Mouse (Mus musculus) thymus, adult 2 months (tissue): ENCODE measurements at regions not wholly inside any gene's neighbourhood (a gene's known extent, or its start where the extent isn't known, plus 50 kb on each side); places are given as distances from the start of the nearest gene placed in this dataset.
"Not testable (repeated sequence)": the region's sequence is repeated elsewhere in the genome, so short reads cannot be mapped to it uniquely, and the experiment has no call there.

ENCODE experiments used
- DNase-seq: peaks from one replicate; pipeline ENCODE4 v3.0.0; 2021
- H3K27ac ChIP-seq: fragments of 200-500 bp; 2 replicates; pipeline ENCODE4 v1.5.1; 2012; ENCODE audit warnings: low read length, control low read depth; ENCODE audit not compliant: control insufficient read depth, insufficient read depth
- H3K27me3 ChIP-seq: fragments of 200-500 bp; 2 replicates; pipeline ENCODE4 v1.6.1; 2012; ENCODE audit warnings: mild to moderate bottlenecking, low read length, moderate library complexity, mixed read lengths; ENCODE audit not compliant: control insufficient read depth, insufficient read depth
- H3K36me3 ChIP-seq: fragments of 200-500 bp; 2 replicates; pipeline ENCODE4 v1.6.1; 2012; ENCODE audit warnings: mild to moderate bottlenecking, low read length, moderate library complexity; ENCODE audit not compliant: control insufficient read depth, insufficient read depth
- H3K4me1 ChIP-seq: fragments of 200-500 bp; replicated peaks from 2 replicates; pipeline ENCODE4 v1.6.1; 2012; ENCODE audit warnings: low read length; ENCODE audit not compliant: control insufficient read depth, insufficient read depth
- H3K4me3 ChIP-seq: fragments of 200-500 bp; 2 replicates; pipeline ENCODE4 v1.5.1; 2012; ENCODE audit warnings: mild to moderate bottlenecking, low read length, control low read depth, moderate library complexity; ENCODE audit not compliant: control insufficient read depth, insufficient read depth
- WGBS: fragments of 180-500 bp; shearing (Covaris S2); methylation state at CpG from one replicate; pipeline ENCODE4 v1.1.7; 2018; 5-methylcytosine and 5-hydroxymethylcytosine counted together

DNA sequence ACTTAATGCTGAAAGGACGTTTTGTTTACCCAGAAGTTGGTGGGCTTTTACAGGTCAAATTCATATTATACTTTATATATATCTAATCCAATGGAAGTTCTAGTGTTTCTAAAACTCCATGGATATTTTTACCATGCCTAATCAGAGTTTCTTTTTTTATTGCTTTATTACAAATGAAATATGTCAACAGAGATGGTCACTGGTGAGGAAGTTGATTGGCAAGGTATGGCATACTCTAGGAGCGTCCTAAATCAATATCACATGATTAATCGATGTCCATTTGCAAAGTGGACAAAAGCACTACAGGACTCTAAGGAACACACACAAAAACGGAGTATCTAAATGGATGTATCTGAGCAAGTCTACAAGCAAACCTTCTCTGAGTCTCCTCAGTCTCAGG, 290.0 kb upstream of the Zfp386 start:
- 49% methylated on average over 4 of the region's 4 CpGs for WGBS
- not testable (repeated sequence) for H3K4me1 ChIP-seq, H3K27ac ChIP-seq, H3K36me3 ChIP-seq, H3K4me3 ChIP-seq, H3K27me3 ChIP-seq, DNase-seq

DNA sequence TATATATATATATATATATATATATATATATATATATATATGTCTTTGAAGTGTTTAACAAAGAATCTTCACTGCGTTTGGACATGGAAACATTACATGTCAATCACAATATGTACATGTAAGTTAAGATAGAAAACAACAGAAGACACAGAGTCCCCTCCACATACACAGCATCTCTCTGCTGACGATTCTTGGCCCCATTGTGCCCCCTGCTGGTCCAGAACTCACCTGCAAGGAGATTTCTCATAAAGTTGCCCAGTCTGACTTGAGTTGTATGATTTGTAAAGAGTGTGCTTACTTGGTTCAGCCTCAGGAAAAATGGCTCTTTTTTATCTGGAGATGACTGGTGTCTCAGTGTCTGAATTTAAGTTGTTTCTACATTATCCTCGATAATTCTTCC, 288.5 kb upstream of the Zfp386 start:
- H3K27me3 ChIP-seq, H3K27ac ChIP-seq, H3K36me3 ChIP-seq, H3K4me1 ChIP-seq, H3K4me3 ChIP-seq: not testable (repeated sequence)
- WGBS, result 50% methylated on average over 3 of the region's 3 CpGs
- DNase-seq, result peak; percentile 46

DNA sequence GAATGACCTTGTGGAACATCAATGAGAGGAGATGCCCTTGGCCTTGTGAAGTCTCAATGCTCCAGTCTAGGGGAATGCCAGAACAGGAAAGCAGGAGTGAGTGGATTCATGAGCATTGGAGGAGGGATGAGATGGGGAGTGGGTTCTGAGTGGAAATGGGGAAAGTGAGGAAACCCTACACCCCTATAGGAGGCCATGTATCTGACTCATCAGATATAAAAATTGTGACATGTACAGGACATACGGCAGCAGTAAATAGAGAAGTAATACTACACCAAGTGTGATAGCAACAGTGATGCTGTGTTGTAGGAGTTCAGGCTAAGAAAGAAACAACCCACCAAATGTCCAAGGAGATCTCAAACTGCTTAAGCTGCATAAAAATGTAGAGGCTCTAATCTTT, 285.8 kb upstream of the Zfp386 start:
- no CpG with 5 or more reads among the region's 1 CpGs for WGBS
- not testable (repeated sequence) for DNase-seq, H3K4me1 ChIP-seq, H3K27ac ChIP-seq, H3K27me3 ChIP-seq, H3K36me3 ChIP-seq, H3K4me3 ChIP-seq

DNA sequence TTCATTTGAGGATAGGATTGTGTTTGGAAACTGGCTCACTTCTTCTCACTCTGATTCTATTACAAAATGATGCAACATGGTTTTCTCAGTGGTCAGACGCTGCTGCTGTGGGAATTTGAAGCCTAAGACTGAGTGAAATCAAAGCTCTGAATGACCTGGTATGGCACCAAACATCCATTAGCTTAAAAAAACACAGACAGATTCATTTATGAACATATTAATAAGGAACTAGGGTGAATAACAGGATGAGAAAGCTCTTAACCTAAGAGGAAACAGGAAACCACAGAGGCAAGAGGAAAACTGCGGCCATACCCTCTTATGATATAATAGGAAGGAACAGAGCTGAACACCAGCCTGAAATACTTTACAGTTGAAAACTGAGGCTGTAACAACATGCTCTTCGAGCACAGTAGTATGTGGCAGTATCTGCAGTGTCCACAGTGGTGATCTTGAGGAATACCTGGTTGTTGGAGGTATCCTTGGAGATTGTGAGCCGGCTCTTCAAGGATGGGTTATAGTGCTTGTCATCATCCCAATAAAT, 282.5 kb upstream of the Zfp386 start:
- H3K4me3 ChIP-seq, H3K36me3 ChIP-seq, H3K27ac ChIP-seq, DNase-seq, H3K4me1 ChIP-seq, H3K27me3 ChIP-seq: not testable (repeated sequence)
- WGBS, result 16% methylated on average over 4 of the region's 4 CpGs

DNA sequence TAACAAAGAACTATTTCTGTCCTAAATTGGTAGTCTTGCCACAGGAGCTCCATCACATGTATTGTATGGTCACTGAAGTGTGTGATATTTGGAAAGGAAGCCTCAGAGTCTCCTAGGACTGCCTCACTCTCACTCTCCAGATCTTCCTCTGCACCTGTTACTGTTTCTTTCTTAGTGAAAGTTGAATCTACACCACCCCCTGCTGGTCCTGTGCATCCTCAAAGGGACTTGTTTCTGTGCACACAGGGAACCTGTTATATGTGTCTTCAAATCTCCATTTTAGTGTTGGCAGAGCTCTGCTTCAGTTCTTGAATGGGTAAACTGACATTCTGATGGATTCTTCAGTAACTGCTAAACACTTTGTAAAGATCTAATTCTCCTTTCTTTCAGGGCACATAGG, 276.3 kb upstream of the Zfp386 start:
- H3K27me3 ChIP-seq, H3K4me3 ChIP-seq, H3K4me1 ChIP-seq, H3K36me3 ChIP-seq, H3K27ac ChIP-seq: not testable (repeated sequence)
- peak; percentile 61 for DNase-seq

DNA sequence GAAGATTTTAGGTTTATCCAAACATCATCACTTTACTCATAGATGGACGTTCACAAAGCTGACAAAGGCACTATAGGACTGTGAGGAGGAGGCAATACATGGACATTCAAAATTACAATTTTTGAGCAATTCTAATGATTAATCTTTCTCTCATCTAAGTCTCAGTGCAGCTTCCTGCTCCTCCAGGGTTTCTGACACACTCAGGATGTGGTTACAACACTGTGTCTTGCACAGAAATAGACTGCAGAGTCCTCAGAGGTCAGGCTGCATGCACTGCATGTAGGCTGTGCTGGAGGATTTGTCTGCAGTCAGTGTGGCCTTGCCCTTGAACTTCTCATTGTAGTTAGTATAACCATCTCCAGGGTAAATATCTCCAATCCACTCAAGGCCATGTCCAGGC, 257.2 kb upstream of the Zfp386 start:
- H3K27me3 ChIP-seq, H3K4me1 ChIP-seq, H3K36me3 ChIP-seq, H3K4me3 ChIP-seq: not testable (repeated sequence)
- 16% methylated on average over 1 of the region's 1 CpGs for WGBS
- peak; percentile 47 for DNase-seq
- H3K27ac ChIP-seq, result peak overlapping the region; percentile 26; the same call in 1 of the 2 replicates

DNA sequence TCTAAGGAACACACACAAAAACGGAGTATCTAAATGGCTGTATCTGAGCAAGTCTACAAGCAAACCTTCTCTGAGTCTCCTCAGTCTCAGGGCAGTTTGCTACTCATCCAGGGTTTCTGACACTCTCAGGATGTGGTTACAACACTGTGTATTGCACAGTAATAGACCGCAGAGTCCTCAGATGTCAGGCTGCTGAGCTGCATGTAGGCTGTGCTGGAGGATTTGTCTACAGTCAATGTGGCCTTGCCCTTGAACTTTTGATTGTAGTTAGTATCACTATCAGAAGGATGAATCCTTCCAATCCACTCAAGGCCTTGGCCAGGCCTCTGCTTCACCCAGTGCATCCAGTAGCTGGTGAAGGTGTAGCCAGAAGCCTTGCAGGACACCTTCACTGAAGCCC, 245.0 kb upstream of the Zfp386 start:
- peak; percentile 12 for DNase-seq
- H3K4me1 ChIP-seq, H3K36me3 ChIP-seq, H3K27me3 ChIP-seq, H3K4me3 ChIP-seq, H3K27ac ChIP-seq: not testable (repeated sequence)
- whole genome bisulfite sequencing, result 4% methylated on average over 2 of the region's 2 CpGs

DNA sequence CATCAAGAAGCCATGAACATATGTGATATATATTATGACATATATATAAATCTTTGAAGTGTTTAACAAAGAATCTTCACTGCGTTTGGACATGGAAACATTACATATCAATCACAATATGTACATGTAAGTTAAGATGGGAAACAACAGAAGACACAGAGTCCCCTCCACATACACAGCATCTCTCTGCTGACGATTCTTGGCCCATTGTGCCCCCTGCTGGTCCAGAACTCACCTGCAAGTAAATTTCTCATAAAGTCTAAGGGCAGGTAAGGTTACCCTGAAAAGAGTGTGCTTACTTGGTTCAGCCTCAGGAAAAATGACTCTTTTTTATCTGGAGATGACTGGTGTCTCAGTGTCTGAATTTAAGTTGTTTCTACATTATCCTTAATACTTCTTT, 243.8 kb upstream of the Zfp386 start:
- DNase-seq, result peak; percentile 54

More for the DNA sequence above, 243.8 kb upstream of the Zfp386 start:
- 27% methylated on average over 2 of the region's 2 CpGs for WGBS
- not testable (repeated sequence) for H3K4me3 ChIP-seq, H3K36me3 ChIP-seq, H3K4me1 ChIP-seq, H3K27ac ChIP-seq, H3K27me3 ChIP-seq
